Mouse (Mus musculus): ENCODE results near the gene Adprh. TPM values are rescaled to one million over a fixed set of nuclear protein-coding genes. Genes with fewer than 3 reads are reported as not detected.

Adprh gene
- polyA plus RNA-seq, 1 experiment from 2014 or later: 105 TPM

DNA sequence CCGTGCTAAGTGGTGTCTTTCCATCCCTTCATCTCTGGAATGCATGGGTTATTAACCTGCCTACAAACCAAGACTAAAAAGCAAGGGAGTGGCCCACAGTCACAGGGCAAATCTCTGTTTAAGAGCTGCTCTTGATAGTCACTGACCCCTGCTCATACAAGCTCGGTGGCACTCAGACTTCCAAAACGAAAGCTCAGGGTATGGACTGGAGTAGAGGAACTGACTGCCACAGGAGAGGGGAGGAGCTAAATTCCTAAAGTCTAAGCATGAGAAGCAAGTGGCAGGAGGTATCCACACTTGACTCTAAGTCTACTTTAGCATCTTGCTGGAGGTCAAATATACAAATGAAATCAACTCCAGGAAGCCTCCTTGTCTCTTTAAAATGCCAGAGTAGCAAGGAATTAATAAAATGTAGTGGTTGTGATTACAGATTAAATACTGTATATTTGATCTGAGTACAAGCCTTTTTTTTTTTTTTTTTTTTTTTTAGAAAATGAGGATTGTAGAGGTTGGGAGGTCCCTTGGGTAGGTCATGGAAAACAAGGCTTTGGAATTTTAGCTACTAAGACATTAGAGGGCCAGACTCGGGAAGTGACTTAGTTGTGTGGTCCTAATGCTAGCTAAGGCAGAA is 23.3 kb upstream of the Adprh start:
- Histone ChIP-seq H3K4me3 (replicated peaks) (peak overlapping the region; percentile 42), H3K4me1 (peaks cover 8% of the 10 kb centered on the region), H3K27ac (replicated peaks) (no peak overlapping the region), H3K36me3 (no peaks in the 10 kb centered on the region), H3K4me2 (replicated peaks) (peak overlapping the region; percentile 77), H3K9ac (no peak overlapping the region), H3K27me3 (no peaks in the 10 kb centered on the region), H3K9me3 (replicated peaks) (no peaks in the 10 kb centered on the region)
- WGBS: 49% methylated on average over 4 of the region's 4 CpGs
- ATAC-seq (ENCODE audit: insufficient number of reproducible peaks, low FRiP score, low TSS enrichment, low read depth): 0 out of 2 replicates have a peak, but pooled peaks have one; percentile 15

DNA sequence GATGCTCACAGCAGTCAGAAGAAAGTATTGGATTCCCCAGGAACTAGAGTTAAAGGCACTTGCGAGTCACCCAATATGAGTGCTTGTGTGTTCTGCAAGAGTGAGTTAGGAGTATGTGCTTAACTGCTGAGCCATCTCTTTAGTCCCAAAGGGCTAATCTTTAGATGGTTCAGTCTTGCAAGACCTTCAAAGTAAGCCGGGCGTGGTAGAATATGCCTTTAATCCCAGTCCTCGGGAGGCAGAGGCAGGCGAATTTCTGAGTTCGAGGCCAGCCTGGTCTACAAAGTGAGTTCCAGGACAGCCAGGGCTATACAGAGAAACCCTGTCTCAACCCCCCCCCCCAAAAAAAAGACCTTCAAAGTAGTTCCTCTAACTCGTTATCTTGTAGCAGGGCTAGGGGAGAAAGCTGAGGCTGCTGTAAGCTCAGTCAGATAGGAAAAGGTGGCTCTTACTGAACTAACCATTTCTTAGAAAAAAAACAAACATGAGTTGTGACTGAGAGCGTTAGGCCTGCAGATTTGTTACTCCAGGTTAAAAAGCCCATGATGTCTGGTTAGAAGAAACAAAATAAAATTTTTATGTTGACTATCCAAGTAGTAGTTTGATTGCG is 22.3 kb upstream of the Adprh start:
- Histone ChIP-seq H3K4me3 (replicated peaks) (no peak overlapping the region), H3K9me3 (replicated peaks) (no peaks in the 10 kb centered on the region), H3K4me1 (peaks cover 8% of the 10 kb centered on the region), H3K36me3 (no peaks in the 10 kb centered on the region), H3K4me2 (replicated peaks) (no peak overlapping the region), H3K27ac (replicated peaks) (no peak overlapping the region), H3K9ac (no peak overlapping the region), H3K27me3 (no peaks in the 10 kb centered on the region)
- no peak for ATAC-seq (ENCODE audit: insufficient number of reproducible peaks, low FRiP score, low TSS enrichment, low read depth)
- 88% methylated on average over 9 of the region's 9 CpGs for WGBS

DNA sequence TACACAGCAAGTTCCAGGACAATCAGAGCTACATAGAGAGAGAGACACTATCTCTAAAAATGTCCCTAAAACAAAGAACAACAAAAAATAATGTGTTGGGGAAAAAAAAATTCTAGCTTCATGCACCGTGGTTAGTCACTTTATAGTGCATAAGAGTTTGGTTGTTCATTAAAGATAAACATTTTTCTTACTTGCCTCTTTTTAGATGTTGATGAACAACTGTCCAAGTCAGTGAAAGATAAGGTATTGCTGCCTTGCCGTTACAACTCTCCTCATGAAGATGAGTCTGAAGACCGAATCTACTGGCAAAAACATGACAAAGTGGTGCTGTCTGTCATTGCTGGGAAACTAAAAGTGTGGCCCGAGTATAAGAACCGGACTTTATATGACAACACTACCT is 21.2 kb upstream of the Adprh start:
- Histone ChIP-seq H3K4me1 (peaks cover 8% of the 10 kb centered on the region), H3K4me2 (replicated peaks) (no peak overlapping the region), H3K27ac (replicated peaks) (no peak overlapping the region), H3K4me3 (replicated peaks) (no peak overlapping the region), H3K27me3 (no peaks in the 10 kb centered on the region), H3K9ac (no peak overlapping the region), H3K36me3 (no peaks in the 10 kb centered on the region), H3K9me3 (replicated peaks) (no peaks in the 10 kb centered on the region)
- 90% methylated on average over 5 of the region's 5 CpGs for WGBS
- ATAC-seq (ENCODE audit: insufficient number of reproducible peaks, low FRiP score, low TSS enrichment, low read depth): no peak

DNA sequence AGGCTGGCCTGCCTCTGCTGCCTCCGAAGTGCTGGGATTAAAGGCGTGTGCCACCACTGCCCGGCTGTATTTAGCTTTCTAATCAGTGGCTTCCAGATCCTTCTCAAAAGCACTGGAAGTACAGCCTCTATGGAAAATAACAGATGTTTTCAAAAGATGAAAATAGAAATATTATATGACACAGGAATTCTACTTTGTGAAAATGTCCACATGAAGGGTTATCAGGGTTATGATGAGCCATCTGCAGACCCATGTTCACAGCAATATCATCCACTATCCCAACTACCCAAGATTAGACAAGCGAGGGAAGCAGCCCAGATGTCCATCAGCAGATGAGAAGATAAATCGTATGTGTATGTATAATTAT is 20.0 kb upstream of the Adprh start:
- H3K4me1 ChIP-seq: peaks cover 8% of the 10 kb centered on the region
- H3K9ac ChIP-seq: no peak overlapping the region
- no peak overlapping the region for H3K27ac ChIP-seq (replicated peaks)
- no peaks in the 10 kb centered on the region for H3K36me3 ChIP-seq
- H3K4me3 ChIP-seq (replicated peaks): no peak overlapping the region
- no peaks in the 10 kb centered on the region for H3K9me3 ChIP-seq (replicated peaks)
- 85% methylated on average over 5 of the region's 5 CpGs for WGBS
- no peaks in the 10 kb centered on the region for H3K27me3 ChIP-seq
- H3K4me2 ChIP-seq (replicated peaks): no peak overlapping the region
- ATAC-seq (ENCODE audit: insufficient number of reproducible peaks, low FRiP score, low TSS enrichment, low read depth): no peak

DNA sequence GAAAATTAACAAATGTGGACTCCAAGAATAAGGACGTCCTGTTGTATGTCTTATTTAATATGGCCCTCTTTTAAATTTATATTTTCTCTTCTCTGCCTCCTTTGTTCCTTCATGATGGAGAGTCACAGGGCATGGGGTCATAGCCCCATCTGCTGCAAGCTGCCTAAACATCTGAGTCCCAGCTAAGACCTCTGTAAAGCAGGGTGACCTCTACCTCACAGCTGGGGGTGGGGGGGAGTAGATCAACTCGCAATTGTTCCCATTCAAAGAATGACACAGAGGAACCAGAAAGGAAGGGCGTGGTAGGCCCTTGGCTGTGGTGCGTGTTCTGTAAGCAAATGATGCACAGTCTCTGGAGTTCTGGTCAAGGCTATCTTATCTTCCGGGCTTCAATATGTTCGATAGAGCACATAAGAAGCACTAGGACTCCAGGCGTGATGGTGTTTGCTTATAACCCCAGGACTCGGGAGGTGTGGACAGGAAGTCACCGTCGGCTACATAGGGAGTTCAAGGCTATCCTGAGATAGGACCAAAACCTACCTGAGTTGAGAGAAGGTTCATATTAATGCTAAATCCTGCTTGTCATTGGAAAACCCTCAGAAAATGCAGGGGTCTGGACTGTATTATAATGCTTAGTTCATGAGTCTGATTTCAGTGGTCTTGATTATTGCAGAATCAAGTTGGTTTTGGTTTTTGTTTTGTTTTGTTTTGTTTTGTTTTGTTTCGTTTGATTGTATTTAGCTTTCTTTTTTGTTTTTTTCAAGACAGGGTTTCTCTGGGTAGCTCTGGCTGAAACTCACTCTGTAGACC is 19.4 kb upstream of the Adprh start:
- no peak overlapping the region for H3K4me3 ChIP-seq (replicated peaks)
- no peak overlapping the region for H3K4me2 ChIP-seq (replicated peaks)
- H3K4me1 ChIP-seq: peaks cover 4% of the 10 kb centered on the region
- ATAC-seq (ENCODE audit: insufficient number of reproducible peaks, low FRiP score, low TSS enrichment, low read depth): no peak
- no peak overlapping the region for H3K9ac ChIP-seq
- no peaks in the 10 kb centered on the region for H3K9me3 ChIP-seq (replicated peaks)
- H3K27ac ChIP-seq (replicated peaks): no peak overlapping the region
- H3K36me3 ChIP-seq: no peaks in the 10 kb centered on the region
- WGBS: 84% methylated on average over 11 of the region's 11 CpGs
- H3K27me3 ChIP-seq: no peaks in the 10 kb centered on the region

DNA sequence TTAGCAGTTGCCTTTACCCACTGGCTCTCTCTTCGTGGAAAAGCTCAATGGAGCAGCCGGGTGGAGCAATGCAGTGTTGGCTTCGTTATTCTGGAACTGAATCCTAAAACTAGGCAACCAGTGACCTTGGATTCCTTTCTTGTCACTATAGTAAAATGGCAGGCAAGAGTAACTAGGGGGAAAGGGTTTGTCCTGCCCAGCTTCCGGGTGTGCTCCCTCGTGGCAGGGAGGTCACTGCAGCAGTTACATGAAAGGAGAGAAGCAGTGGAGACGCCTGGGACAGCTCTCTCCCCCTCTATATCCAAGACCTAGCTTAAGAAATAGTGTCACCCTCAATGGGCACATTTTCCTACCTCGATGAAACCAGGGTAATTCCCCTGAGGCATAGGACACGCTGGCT is 16.9 kb upstream of the Adprh start:
- Histone ChIP-seq H3K4me2 (replicated peaks) (no peak overlapping the region), H3K27me3 (no peaks in the 10 kb centered on the region), H3K9ac (no peak overlapping the region), H3K4me3 (replicated peaks) (no peak overlapping the region), H3K4me1 (no peaks in the 10 kb centered on the region), H3K9me3 (replicated peaks) (no peaks in the 10 kb centered on the region), H3K27ac (replicated peaks) (no peak overlapping the region), H3K36me3 (no peaks in the 10 kb centered on the region)
- WGBS: 70% methylated on average over 8 of the region's 8 CpGs
- no peak for ATAC-seq (ENCODE audit: insufficient number of reproducible peaks, low FRiP score, low TSS enrichment, low read depth)

DNA sequence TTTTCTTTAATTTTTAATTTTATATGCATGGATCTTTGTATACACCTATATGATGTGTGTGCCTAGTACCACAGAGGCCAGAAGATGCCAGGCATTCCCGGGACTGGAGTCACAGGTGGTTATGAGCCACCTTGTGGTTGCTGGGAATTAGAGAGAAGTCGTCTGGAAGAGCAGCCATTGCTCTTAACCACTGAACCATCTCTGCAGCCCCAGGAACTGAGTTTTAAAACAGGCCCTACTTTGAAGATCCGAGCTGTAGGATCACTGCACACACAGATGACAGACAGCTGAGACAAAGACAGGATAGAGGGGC is 16.2 kb upstream of the Adprh start:
- no peak overlapping the region for H3K27ac ChIP-seq (replicated peaks)
- no peaks in the 10 kb centered on the region for H3K36me3 ChIP-seq
- no peak for ATAC-seq (ENCODE audit: insufficient number of reproducible peaks, low FRiP score, low TSS enrichment, low read depth)
- H3K9me3 ChIP-seq (replicated peaks): no peaks in the 10 kb centered on the region
- no peak overlapping the region for H3K4me3 ChIP-seq (replicated peaks)
- H3K4me1 ChIP-seq: no peaks in the 10 kb centered on the region
- no peak overlapping the region for H3K4me2 ChIP-seq (replicated peaks)
- 24% methylated on average over 3 of the region's 3 CpGs for WGBS
- no peaks in the 10 kb centered on the region for H3K27me3 ChIP-seq
- H3K9ac ChIP-seq: no peak overlapping the region

DNA sequence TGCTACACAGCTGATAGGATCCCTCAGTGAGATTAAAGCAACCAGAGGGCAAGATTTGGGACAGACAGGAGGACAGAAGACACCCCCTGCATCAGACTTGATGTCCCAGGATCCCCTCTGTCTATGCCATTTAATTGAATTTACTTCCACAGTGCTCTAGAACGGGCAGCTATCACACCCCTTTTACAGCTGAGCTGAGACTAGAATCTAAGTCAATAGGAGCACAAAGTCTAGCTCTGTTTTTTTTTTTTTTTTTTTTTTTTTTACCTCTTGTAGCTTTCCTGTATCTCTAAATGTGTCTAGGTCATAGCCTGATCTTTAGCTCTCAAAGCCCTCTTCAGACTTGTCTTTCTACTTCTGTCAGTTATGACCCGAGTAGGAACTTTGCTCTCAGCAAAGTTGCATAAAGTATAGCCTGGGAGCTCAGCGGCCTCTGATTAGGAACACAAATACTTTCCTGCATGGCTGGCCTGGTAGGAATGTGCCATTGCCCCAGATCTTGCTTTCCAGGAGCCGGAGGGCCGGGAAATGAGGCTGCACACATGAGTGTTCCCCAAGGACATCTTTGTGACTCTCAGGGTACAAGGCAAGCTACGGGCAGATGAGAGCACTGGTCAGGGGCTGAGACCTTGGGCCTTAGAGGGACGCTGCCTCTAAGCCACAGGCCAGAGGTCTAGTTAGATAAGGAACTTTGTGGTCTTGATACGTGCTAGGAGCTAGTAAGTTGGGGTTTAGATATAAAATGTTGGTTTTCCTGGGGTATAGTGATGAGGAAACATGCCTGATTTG is 15.6 kb upstream of the Adprh start:
- no peaks in the 10 kb centered on the region for H3K4me1 ChIP-seq
- no peaks in the 10 kb centered on the region for H3K9me3 ChIP-seq (replicated peaks)
- H3K36me3 ChIP-seq: no peaks in the 10 kb centered on the region
- H3K27me3 ChIP-seq: no peaks in the 10 kb centered on the region
- no peak overlapping the region for H3K9ac ChIP-seq
- no peak overlapping the region for H3K27ac ChIP-seq (replicated peaks)
- H3K4me3 ChIP-seq (replicated peaks): no peak overlapping the region
- no peak for ATAC-seq (ENCODE audit: insufficient number of reproducible peaks, low FRiP score, low TSS enrichment, low read depth)
- H3K4me2 ChIP-seq (replicated peaks): no peak overlapping the region
- WGBS: 62% methylated on average over 8 of the region's 8 CpGs

DNA sequence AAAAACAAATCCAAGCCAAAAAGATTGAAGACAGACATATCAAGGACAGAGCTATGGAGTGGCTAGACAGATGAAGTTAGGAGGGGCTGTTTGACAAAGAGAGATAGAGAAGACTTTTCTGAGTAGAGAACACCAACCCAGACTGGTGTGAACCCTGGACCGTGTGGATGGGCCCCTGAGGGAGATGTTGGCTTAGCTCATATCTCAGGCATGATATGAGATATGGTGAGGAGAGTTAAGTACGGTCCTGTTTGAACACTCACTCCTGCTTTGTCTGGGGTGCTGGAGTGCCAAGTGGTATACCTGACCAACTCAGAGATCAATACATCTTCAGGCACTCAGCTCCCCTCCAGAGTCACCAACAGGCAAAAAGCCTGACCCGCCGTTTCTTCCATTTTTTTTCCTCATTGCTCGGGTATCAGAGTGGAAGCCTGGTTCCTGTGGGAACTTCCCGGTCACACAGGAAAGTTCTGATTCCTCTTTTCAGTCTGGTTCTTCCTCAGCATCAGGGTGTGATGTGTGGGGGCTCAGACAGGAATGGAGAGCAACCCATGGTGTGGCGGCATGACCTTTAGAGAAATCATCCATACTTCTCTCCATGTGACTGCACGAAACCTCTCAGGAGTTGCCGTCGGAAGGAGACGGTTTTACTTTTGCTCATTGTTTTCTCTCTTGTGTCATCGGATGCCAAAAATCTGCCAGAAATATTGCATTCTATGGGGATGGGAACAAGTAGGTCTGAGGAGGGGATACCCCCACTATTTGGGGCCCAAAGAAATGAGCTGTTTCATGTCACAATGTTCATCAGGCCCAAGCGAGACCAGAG is 14.8 kb upstream of the Adprh start:
- ATAC-seq (ENCODE audit: insufficient number of reproducible peaks, low FRiP score, low TSS enrichment, low read depth): no peak
- no peaks in the 10 kb centered on the region for H3K27me3 ChIP-seq
- no peak overlapping the region for H3K4me3 ChIP-seq (replicated peaks)
- no peak overlapping the region for H3K4me2 ChIP-seq (replicated peaks)
- WGBS: 85% methylated on average over 13 of the region's 13 CpGs
- no peak overlapping the region for H3K27ac ChIP-seq (replicated peaks)
- H3K4me1 ChIP-seq: no peaks in the 10 kb centered on the region
- H3K9ac ChIP-seq: no peak overlapping the region
- no peaks in the 10 kb centered on the region for H3K9me3 ChIP-seq (replicated peaks)
- no peaks in the 10 kb centered on the region for H3K36me3 ChIP-seq

DNA sequence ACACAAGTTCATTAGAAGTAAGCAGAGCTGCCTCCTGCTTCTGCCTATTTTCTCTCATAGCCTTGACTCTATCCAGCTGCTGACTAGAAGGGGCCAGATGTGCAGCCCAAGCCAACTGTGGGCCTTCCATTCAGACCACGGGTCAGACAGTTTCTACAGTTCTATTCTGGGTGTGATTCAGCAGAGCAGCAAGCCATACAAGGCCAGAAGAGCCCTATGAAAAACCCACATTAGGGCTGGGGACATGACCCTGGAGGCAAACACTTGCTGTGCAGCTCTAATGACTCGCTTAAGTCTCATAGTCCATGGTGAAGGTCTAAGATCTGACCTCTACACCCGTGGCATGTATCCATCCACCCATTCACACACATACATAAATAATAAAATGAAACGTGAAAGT is 13.6 kb upstream of the Adprh start:
- ATAC-seq (ENCODE audit: insufficient number of reproducible peaks, low FRiP score, low TSS enrichment, low read depth): no peak
- 78% methylated on average over 4 of the region's 4 CpGs for WGBS

DNA sequence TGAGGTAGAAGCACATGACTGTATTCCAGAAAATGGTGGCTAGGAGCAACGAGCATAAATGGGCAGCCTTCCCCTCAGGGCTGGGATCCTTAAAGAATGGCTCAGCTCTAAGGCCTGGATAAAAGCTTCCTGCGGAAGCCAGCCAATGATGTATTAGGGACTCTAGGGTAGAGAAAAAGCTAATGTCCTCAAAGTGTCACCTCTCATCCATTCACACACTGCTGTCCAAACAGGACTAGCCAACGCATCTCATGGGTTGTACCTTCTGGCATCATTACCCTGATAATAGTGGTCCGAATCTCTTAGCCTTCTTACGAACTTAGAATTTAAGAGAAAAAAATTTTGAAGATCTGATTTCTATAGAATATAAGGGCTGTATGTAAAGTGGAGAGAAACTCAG is 10.8 kb upstream of the Adprh start:
- H3K27ac ChIP-seq (replicated peaks): no peak overlapping the region
- no peak for ATAC-seq (ENCODE audit: insufficient number of reproducible peaks, low FRiP score, low TSS enrichment, low read depth)

More for the DNA sequence above, 13.6 kb upstream of the Adprh start:
- no peak overlapping the region for H3K27ac ChIP-seq (replicated peaks)
- H3K4me1 ChIP-seq: no peaks in the 10 kb centered on the region
- H3K9ac ChIP-seq: no peak overlapping the region
- no peaks in the 10 kb centered on the region for H3K27me3 ChIP-seq
- no peak overlapping the region for H3K4me3 ChIP-seq (replicated peaks)
- H3K4me2 ChIP-seq (replicated peaks): no peak overlapping the region
- H3K9me3 ChIP-seq (replicated peaks): no peaks in the 10 kb centered on the region
- no peaks in the 10 kb centered on the region for H3K36me3 ChIP-seq

More for the DNA sequence above, 10.8 kb upstream of the Adprh start:
- Histone ChIP-seq H3K9ac (no peak overlapping the region), H3K27me3 (no peaks in the 10 kb centered on the region), H3K4me2 (replicated peaks) (no peak overlapping the region), H3K36me3 (no peaks in the 10 kb centered on the region), H3K4me1 (no peaks in the 10 kb centered on the region), H3K9me3 (replicated peaks) (no peaks in the 10 kb centered on the region), H3K4me3 (replicated peaks) (no peak overlapping the region)
- 87% methylated on average over 5 of the region's 5 CpGs for WGBS

Data from embryonic facial prominence, embryonic 15.5 days (tissue).